Mouse (Mus musculus) frontal cortex, postnatal 14 days (tissue): ENCODE measurements at regions not wholly inside any gene's neighbourhood (a gene's known extent, or its start where the extent isn't known, plus 50 kb on each side); places are given as distances from the start of the nearest gene placed in this dataset.

ENCODE experiments used
- DNase-seq, 2 experiments: peaks; one replicate each; pipeline ENCODE4 v3.0.0; 2022; ENCODE audit warnings: low spot score in 2 of 2

DNA sequence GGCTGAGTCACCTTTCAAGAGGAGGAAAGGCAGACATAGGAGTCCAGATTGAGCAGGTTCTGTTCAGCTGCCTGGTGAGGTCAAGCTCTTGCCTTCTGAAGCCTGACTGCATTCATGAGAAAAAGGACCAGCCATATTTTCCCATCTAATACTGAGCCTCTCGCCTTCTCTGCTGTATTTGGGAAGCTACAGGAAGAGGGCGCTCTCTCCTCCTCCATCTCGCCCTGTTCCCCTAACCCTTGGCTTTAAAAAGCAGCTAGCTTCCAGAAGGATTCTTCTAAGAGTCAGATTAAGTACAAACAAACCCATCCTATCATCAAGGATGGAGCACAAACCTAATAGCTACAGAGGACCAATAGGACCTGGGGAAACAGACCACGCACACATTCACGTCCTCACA lies 98.3 kb downstream of the Foxb1 start:
- DNase-seq = no peak

DNA sequence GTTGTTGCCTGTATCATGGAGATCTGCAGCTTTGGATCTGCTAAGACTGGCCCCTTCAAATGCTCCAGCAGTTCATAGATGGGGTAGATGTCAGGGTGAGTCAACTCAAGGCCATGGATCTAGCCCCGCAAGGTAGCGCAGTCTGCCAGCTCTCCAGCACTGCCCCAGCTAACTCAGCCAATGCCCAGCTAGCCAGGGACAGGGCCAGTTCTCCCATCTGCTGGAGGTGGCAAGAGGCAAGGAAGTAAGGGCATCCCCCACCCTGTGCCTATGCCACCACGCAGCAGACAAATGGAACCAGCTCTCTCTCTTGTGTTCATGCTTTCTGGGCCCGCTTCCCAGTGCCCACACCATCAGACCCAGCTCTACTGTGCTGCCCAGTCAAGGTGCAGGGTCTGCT lies 102.5 kb downstream of the Foxb1 start:
- no peak for DNase-seq

DNA sequence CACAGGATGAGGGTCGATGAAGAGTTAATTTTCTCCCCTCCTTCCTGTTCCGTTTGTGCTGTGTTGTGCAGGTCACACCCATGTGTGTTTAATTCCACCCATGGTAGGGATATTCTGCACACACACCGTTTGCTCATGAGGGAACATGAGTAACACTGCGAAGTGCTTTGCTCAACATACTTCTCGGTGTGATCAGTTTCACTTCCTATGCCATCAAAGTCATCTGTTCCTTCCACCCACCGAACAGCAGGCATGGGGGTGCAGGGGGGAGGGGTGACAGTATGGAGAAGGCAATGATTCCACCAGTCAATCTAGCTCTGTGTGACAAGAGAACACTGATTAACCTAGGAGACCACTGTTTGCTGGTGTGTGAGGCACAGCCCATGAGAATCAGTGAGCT lies 104.7 kb downstream of the Foxb1 start:
- DNase-seq = no peak

DNA sequence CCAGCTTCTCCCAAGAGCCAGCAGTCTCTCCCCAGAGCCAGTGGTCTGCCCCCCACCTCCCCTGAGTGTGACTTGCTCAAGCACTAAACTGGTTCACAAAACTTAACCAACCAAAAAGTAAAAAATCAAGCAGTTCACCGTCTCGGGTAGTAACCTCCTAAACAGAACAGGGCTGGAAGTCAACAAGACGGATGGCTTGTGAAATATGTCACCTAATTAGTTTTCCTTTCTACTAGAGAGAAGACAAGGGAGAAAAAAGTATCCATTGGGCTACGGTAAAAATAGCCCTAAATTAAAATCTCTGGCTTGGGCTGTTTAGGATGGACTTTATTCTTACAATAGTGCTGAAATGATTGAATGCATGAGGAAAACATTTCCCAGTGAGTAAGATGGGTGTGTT lies 108.6 kb downstream of the Foxb1 start:
- DNase-seq = no peak

DNA sequence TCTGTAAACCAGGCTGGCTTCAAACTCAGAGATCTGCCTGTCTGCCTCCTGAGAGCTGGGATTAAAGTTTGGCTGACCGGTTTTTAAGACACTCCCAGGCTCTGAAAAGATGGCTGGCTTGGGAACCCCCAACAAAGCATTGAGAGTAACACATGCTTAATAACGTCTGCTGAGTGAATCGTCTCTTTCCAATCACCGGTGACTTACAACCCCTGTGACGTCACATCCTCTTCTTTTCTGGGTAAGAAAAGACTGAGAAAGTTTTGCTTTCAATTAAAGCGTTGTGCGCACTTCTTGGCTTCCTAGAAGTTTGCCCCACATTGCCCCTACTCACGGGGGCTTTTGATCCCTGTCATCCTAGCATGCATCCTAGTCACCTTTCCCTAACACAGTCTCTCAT lies 109.1 kb downstream of the Foxb1 start:
- no peak for DNase-seq

DNA sequence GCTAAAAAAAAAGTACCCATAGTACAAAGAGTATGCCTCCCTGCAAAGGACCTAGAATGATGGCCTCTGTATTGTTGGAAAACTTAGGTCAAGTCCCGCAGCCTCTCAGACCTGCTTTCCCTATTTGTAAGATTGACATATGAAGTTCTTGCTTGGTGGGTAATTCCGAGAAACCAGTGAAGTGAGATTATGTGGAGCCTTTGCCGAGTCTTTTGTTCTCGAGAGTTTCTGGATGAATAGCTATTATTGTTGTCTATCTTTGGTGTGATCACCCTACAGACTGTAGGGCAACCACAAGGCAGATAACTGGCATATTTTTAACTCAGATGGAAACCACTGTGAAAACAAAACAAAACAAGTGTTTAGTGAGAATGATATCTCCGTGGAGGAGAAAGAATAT lies 118.1 kb downstream of the Foxb1 start:
- no peak for DNase-seq

DNA sequence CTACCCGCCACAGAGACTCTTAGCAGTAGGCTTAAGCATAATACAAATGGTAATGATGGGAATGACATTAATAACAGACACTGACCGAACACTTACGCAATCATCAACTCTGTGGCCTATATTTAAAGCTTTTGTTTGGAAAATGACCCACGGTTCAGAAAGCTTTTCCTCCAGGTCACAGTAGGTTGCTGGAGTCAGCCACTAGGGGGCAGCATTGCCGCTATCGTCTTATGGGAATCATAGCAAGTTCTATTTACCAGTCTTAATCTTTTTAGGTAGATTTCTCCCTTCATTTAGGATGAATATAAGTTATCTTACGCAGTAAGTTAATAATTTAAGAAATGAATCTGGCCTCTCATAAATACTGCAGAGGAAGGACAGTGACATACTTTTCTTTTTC lies 137.4 kb downstream of the Foxb1 start:
- peak in 1 of 2 experiments; percentile 55 for DNase-seq

DNA sequence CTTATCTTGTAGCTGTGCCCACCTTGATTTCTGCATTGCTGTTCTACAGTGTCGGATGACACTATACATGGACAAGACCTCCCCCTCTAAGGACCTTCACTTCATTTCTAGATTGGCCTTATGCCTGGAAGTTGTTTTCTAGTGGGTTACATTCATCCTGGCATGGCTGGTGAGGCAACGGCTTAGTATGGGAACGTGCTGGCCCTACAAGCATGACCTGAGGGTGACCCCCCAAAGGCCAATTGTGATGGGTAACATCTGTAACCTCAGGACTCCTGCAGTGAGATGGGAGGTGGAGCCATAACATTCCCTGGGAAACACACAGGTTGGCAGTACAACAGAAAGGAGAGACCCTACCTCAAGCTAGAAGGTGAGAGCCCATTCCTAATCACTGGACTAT lies 139.7 kb downstream of the Foxb1 start:
- DNase-seq = no peak

DNA sequence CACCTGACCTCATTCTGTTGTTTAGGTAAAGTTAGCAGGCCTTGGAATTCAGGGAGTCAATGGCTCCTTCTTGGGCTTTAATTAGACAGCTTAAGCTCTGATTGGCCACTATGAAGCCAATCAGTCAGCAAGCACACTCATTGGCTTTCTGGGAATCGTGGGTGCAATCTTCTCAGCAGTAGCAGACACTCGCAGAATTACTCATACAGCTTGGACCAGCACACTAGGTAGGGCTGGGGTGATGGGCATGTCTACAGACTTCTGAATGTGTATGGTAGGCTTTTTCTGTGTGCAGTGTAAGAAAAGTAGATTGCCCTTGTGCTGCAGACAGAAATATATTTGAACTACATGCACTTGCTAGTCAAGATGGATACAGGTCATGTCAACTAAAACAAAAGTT lies 143.4 kb downstream of the Foxb1 start:
- DNase-seq = no peak

DNA sequence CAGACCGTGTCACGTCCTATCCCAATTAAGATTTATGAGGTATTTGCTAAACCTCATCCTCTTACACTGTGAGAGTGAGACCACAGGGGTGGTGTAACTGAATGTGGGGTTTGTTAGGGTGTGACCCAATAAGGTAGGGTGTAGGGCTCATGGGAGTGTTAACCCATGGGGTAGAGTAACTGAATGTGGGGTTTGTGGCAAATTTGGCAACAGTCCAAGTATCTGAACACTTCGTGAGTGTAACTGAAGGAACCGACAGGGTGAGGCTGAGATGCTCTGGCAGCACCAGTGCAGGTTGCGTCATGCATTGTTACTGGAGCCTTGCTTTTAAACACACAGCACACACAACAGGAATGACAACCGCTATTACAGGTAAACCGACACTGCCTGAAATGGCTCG lies 144.1 kb downstream of the Anxa2 start:
- no peak for DNase-seq

DNA sequence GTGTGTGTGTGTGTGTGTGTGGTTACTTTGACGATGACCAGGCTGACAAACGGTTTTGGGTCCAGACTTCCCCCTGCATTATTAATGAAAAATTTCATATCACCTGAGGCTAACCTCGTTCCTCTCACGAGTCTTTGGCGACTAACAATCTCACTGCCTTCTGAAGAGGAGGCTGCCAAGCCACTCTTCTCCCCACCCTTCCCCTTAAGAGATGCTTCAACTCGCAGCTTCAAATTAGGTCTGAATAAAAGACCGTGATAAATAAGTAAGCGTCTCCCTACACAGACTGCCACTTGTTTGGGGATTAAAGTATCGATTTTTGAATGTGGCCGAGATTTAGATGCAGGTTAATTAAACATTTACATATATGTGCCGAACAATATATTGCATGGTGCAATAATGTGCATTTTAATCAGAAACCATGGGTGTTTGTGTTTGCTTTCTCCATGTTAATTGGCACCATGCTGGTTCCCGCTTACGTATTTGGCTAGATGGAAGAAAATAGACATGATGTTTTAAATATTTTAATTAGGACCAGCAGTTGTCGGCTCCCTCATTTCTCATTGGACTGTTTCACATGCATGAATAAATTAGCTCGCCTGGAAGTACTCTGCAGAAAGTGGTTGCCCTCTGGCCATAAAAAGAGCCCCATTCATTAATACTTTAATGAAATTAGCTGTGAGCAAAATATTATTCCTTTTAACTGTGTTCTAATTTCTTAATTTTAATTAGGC lies 139.1 kb downstream of the Anxa2 start:
- no peak for DNase-seq

DNA sequence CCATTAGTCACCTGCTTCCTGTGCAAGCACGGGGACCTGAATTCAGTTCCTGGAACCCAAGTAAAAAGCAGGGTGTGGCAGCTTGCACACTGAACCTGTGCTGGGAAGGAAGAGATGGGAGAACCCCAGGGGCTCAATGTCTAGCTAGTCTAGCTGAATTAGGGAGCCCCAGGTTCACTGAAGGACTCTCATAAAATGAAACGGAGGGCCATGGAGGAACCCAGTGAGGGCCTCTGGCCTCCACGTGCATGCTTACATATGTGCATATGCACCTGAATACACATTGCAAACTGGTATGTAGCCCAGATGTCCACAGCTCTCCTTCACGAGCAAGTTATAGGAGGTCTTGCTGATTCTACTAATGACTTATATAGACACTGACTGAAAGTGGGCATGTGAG lies 135.4 kb downstream of the Anxa2 start:
- DNase-seq = no peak

DNA sequence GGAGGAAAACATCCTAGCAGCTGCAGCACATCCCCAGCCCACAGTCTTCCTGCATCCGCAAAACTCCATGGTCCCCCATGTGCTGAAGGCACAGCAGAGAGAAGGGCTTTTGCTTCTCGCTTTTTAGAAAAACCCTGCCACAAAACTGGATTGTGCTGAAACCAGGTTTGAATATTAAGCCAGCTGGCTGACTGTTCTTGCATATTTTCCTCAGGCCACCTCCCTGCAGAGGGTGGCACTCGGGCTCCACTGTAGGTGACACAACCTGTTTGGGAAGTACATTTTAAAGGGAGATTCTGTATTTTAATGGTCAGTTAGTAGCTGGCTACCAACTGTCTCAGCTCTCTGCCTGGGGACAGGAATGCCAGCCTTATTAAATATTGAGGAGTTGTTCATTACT lies 133.7 kb downstream of the Anxa2 start:
- no peak for DNase-seq

DNA sequence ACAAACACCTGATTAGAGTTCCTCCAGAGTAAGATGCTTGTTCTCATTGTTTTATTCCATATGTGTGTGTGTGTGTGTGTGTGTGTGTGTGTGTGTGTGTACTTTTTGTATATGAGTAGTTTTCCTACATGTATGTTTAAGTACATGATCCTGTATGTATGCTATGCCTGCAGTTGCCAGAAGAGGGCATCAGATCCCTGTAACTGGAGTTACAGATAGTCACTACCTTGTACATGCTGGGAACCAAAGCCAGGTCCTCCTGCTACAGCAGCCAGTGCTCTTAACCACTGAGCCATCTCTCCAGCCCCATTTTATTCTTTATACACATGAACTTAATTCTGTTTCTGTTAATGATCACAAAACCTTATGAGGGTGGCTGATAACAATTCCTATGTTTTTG lies 127.8 kb downstream of the Anxa2 start:
- DNase-seq = no peak

DNA sequence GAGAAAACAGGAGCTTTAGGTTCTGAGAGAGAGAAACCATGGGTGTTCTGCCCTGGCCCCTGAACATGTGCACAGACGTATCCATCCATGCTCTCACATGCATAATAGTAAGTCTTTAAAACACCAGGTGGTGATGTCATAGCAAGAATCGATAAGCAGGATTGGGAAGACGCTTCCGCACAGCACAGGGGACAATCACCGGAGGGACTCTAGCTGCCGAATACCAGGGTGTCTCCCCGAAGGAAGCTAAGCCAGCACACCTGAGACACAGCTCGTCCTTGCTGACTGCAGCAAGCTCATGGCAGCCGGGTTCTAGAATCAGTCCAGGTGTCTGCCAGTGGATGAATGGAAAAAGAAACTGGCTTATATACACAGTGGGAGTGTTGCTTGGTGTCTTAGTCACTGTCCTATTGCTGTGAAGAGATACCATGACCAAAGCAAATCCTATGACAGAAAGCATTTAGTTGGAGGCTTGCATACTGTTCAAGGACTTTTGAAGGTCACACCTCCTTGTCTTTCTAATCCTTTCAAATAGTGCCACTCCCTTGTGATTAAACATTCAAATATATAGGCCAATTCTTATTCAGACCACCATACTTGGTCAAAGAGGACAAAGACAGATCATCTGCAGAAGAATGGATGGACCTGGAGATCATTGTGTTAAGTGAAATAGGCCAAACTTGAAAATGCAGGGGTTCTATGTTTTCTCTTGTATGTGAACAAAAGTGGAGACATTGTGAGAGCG lies 124.4 kb downstream of the Anxa2 start:
- no peak for DNase-seq

DNA sequence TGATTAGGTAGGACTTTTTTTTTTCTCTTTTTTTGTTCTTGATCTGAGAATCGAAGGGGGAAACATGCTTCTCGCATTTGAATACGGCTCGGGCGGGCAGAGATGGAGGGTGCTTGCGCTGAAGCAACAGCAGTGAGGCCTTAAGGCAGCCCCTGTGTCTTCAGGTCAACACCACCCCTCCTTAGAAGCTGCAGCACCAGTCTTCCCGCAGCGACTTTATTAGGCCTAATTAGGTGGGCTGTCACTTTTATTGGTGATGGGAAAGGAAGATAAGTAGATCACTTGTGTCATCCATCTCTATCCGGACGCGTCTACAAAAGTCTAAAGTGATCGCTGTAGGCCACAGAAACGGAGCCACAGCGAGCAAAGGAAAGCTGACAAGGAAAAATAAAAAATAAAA lies 122.0 kb downstream of the Anxa2 start:
- DNase-seq = no peak

DNA sequence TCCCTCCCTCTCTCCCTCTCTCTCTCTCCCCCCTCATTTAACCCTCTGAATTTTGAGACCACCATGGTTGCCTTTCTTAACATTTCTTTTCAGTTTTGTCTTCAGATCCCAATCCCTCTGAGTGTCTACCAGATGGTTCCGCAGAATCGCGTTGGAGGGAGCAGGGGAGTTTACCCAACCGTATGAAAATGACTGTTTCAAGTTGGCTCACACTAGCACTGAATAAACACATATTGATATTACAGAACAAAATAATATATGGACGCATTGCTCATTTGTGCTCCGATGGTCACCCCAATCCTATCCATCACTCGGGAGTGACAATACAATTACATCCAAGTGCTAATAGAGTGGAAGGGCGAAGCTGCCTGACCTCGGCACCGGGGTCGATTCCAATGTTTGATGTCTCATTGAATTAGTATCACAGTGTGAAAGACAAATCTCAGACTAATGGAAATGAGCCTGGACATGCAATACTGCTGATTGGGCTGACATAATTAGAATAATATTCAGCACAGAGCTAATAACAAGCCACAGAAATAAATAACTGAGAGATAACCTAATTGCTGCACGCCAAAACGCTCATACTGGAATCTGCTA lies 115.3 kb downstream of the Anxa2 start:
- DNase-seq = peak in 1 of 2 experiments; percentile 13

DNA sequence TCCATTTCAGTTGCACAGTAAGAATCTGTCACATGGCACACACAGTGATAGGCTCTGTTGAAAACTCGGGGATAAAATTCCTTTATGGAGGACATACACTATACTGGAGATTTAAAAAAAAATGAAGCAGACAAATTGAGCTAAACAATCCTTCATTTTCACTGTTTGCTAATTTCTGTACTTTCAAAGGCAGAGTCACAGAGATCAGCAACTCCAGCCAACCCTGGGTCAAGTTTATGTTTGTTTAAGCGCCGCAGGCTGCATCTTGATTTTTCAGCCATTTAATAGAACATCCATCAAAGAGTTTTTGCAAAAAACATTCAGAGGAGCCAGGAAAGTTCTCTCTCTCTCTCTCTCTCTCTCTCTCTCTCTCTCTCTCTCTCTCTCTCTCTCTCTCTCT lies 114.8 kb downstream of the Anxa2 start:
- no peak for DNase-seq

DNA sequence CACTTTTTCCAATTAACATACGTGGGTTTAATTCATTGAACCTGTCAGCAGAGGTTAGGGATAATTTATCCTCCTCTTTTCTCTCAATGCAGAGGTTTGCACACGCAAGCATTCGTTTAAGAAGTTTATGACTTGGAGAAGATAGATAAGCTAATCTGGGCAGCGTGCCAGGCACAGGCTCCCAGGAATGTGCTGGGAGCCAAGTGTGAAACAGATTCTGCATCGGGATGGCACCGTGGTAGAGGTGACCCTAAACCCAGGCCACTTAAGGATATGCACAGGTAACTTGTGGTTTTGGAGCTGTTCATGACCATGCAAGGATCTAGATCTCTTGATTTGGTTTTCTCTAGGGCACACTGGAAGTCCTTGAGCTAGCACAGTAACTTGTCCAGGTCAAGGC lies 113.6 kb downstream of the Anxa2 start:
- DNase-seq = no peak

DNA sequence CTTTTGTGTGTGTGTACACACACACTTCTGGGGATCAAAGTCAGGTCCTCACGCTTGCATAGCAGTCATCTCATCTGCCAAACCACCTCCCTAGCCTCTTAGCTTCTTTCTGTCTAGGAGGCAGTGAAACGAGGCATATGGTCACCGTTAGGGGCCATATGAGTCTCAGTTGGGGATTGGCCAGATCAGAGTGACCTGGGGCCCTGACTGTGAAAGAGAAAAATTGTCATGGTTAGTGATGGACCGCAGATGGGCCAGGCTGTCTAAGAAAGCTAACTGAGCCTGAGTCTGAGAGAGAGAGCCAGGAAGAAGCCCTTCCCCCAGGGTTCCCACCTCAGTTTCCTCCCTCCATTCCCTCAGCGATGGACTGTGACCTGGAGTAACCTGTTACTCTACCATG lies 89.8 kb downstream of the Anxa2 start:
- no peak for DNase-seq
